Mouse (Mus musculus) left cerebral cortex, postnatal 10 days (tissue): ENCODE measurements around the gene Zfp59. TPM values are rescaled to one million over a fixed set of nuclear protein-coding genes. Genes with fewer than 3 reads are reported as not detected.
"Not testable (repeated sequence)": the region's sequence is repeated elsewhere in the genome, so short reads cannot be mapped to it uniquely, and the experiment has no call there.

ENCODE experiments used
- DNase-seq, 2 experiments: peaks; one replicate each; pipeline ENCODE4 v3.0.0; 2021 to 2022; ENCODE audit warnings: low spot score in 2 of 2, mixed read lengths in 1 of 2; ENCODE audit errors: extremely low spot score in 1 of 2
- intact Hi-C: fragments of 180-260 bp; cut with DNase I; formaldehyde crosslinking; loops from one replicate; pipeline ENCODE4 v1.15.1; 2025
- total RNA-seq, 2 experiments: library from RNA; stranded (reverse); gene quantifications; 2 replicates each; pipeline ENCODE4 v1.2.3; 2021

Gene Zfp59
- total RNA-seq, 2 experiments from 2014 or later: 4.0 to 4.6 TPM

DNA sequence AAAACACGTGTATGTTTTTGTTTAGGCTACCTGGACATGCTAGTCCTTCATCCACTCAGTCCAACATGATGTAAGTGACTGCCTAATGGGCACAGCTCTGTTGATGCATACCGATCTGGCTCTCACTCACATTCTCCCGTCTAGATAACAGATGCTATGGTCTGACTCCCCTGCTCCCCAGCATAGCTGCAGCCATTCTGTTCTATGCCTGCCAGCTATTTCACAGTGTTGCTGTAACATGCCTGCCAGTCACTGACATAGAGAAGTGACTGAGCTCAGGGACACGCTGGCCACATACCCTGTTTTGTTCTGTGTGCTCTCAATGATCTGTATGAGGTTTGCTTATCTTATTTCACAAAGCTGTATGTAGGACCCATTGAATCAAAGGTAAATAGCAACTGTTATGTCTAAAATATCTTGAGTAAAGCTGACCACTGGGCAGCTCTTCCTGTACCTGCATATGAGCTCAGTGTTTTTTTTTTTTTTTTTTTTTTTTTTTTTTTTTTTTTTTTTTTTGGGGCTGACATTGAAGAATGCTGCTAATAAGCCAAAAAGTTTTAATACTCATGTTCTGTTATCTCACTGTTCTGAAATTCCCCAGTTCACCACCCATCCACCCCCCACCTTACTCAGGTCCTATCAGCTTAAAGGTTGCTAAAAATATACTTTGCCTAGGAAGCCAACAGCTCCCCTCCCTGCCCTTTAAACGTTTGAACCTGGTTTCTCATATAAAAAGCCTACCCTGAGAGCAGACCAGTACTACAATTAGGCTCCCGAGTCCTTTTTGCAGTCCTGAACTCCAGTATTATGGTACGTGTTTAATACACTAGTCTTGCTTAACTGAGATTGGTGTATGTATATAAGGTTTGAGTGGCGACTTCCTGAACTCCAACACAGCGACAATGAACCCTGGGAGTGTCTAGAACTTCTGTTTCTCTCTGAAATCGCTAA, 21.2 kb downstream of the Zfp59 start:
- DNase-seq: no peak
- intact Hi-C loops: no loop called here

- intact Hi-C loops: no loop called here
Observed at GRCm38 (mm10) chr7:27860396-27861235, 22.2 kb downstream of the Zfp59 start.

GRCm38 (mm10) chr7:27862578-27862977, 24.2 kb downstream of the Zfp59 start:
- DNase-seq, intact Hi-C loops: not testable (repeated sequence)

More at GRCm38 (mm10) chr7:27860396-27861235, 22.2 kb downstream of the Zfp59 start:
- peak; percentile 55 to 81 for DNase-seq

DNA sequence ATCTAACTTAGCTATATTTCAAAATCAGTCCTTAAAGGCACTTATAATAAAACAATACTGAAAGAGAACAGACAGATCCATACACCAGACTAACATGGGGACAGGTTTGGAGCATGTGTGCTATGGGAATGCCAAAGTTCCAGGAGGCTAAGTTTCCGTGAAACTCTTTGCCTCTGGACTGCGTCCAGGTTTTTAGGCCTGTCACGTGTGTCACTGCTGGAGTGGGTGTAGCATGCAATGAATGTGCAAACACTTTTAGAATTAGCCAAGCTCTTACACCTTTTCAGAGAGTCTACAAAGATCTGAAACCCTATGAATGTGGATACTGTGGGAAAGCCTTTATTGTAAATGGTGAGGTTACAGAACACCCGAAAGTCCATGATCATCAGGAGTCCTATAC, 43.3 kb downstream of the Zfp59 start:
- intact Hi-C loops: loop anchor here (10.0 kb wide), 1 partner anchor 63 kb away; no protein-coding TSS in a partner anchor
- no peak for DNase-seq

DNA sequence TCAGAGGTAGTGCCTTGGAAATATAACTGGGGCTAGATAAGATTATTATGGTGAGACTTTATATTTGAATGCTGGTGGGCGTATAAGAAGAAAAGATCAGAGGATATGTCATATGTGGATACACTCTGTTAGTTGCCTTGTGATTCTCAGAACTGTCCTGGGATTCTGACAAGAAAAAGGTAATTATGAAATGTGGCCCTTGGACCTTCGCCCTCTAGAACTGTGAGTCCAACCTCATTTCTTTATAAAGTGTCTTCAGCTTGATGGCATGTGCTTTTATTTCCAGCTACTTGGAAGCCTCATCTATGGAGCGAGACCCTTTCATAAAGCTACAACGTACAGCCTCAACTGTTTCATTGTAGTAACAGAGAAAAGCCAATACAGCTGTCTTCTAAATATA, 62.2 kb downstream of the Zfp59 start:
- DNase-seq: no peak
- intact Hi-C loops: loop anchor here (10.0 kb wide), 1 partner anchor 126 kb away; no protein-coding TSS in a partner anchor

DNA sequence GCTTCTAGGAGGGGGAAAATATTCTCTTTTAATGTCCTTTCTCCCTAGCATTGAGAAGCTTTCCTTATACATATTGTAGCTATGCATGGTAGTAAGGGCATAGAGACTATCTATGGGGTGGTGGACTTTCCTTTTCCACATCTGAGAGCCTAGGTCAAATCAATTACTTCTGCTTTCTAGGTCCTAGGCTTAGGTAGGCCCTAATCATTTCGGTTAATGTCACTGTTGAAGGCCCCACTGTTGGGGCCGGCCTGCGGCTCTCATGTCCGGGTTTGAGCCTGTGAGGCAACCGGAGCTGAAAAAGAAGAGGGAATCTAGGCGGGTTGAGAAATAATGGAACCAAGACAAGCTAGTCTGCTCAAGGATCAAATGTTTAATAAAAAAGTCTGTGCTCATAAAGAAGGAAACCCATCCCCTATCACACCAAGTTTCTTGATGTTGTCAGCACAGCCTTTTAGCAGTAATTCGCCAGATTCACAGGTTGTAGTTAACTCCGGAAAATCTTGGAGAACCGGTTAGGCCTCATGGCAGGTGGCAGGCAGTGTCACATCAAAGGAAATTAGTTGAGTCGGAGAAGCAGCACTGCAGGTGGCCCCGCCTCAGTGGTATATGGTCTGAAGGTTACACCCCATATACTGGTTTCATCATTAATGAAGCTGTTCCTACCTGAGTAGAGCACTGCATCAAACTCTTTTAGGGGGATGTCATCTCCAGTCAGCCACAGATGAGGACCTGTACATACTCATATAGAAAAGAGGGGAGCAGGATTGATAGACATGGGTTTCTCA, 66.8 kb downstream of the Zfp59 start:
- no peak for DNase-seq
- intact Hi-C loops: loop anchor here (10.0 kb wide), 1 partner anchor 130 kb away; no protein-coding TSS in a partner anchor

Other genes starting within 250 kb of the Zfp59 start
- gene Akt2, start 247.1 kb upstream of the Zfp59 start, total RNA-seq: 100 to 1,000 TPM in 1 of 2 experiments, 10 to 100 TPM in 1; 92.2 to 103 TPM
- gene Ttc9b, start 184.7 kb upstream of the Zfp59 start, total RNA-seq: 100 to 1,000 TPM; 139 to 145 TPM
- 100 to 1,000 TPM; 220 to 227 TPM for gene Map3k10, start 164.0 kb upstream of the Zfp59 start, total RNA-seq
- 1 to 10 TPM; 8.3 to 9.8 TPM for gene Zfp607b, start 149.3 kb upstream of the Zfp59 start, total RNA-seq
- gene Zfp60, start 107.2 kb upstream of the Zfp59 start, total RNA-seq: 10 to 100 TPM; 35.7 to 38.8 TPM
- 1 to 10 TPM; 6.4 to 8.3 TPM for gene Zfp626, start 31.4 kb upstream of the Zfp59 start, total RNA-seq
- gene Zfp607a, start 18.9 kb downstream of the Zfp59 start, total RNA-seq: 1 to 10 TPM; 2.5 to 3.1 TPM
- gene Zfp974, start 90.9 kb downstream of the Zfp59 start, total RNA-seq: 10 to 100 TPM; 15.6 to 15.9 TPM
- 10 to 100 TPM; 22.1 to 23.8 TPM for gene Zfp780b, start 140.6 kb downstream of the Zfp59 start, total RNA-seq
- gene Zfp850, start 175.5 kb downstream of the Zfp59 start, total RNA-seq: 1 to 10 TPM; 6.0 to 6.5 TPM
- 100 to 1,000 TPM; 128 to 135 TPM for gene Psmc4, start 211.5 kb downstream of the Zfp59 start, total RNA-seq
- under 1 TPM; 0.15 to 0.36 TPM for gene Fcgbp, start 232.6 kb downstream of the Zfp59 start, total RNA-seq